Mouse (Mus musculus) spleen, adult 18-20 months (tissue): ENCODE data around the gene Trim32.

Source experiments
- DNase-seq, 2 experiments: peaks; one replicate each; pipeline ENCODE4 v3.0.0; 2022; ENCODE audit warnings: mixed read lengths in 2 of 2

The Trim32 gene

DNA sequence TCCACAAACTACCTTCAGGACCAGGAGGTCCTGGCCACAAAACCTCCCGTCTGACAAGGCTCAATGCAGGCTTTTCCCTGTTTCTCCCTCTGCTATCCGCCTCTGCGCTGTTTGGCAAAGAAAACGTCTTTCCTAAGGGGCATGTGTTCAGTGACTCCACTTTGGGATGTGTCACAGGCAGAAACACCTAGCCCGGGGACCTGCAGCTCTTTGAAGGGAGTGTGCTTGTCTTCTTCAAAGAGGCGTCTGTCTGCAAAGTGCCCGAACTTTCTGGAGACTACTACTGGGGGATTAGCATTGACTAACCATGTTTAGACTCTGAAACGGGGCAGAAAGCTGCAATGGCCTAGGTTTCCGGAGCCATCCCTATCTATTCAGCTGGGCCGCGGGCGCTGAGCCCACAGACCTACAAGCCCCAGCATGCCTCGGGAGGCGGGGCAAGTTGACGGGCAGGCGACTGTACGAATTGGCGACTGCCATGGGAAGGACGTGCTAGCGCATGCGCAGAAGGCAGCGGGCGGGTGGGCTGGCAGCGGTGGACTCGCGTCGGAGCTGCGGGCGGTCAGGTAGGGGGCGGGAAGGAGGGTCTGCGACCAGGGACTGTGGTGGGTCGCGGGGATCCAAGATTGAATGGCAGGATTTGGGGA is at the start of gene Trim32:
TSS of gene Trim32 (plus strand) at position 483 of the 647 bp plus-strand sequence.
- peak; percentile 91 to 98 for DNase-seq

DNA sequence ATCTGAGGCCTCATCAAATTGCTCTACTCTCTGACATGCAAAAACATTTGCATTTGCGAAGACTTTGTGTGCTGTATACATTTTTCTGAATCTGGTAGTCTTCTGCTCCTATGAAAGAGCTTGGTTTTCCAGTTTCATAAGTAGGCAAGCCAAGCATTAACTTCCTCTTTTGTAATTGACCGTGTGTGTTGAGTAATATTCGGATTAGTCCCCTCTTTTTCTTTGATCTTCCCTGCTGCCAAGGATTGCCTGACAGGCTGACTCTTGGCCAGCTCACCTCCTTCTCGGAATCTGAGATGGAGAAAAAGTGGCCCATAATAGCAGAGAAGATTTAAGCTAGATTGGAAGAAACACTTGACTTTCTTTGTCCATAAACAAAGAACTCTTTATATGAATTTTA is 39.3 kb upstream of the Trim32 start:
- no peak for DNase-seq

DNA sequence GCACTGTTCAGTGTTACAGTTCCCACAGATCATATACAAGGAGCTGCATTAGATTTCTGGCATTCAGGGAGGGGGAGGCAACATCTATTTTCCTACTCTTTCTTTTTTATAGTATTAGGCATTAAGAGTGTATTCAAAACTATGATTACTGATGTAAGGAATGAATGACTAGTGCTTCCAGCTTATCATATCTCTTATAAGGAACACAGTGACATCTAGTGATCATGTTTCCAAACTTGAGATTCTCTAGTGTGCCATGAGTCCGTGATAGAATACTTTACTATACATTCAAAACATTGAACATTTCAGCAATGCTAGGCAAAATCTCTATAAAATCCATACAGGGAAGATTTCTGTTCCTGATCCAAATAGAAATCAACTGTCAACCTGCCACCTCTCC is 24.5 kb upstream of the Trim32 start:
- DNase-seq: no peak

DNA sequence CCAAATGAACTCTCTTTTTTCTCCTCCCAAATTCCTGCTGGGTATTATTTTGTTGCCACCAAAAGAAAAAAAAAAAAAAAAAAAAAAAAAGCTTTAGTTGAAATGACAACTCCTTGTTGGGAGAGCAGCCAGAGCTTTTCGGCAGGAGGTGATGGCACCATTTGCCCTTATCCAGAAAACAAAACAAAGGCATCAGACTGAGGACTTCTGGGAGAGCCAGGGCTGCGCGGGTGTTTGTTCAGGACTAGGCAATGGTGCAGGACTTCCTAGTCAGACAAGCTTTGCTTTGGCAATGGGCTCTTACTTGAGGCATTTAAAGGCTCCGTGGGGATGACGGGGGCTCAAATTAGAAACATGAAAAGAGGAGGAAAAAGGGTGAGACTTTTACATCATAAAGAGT is 17.8 kb upstream of the Trim32 start:
- no peak for DNase-seq

DNA sequence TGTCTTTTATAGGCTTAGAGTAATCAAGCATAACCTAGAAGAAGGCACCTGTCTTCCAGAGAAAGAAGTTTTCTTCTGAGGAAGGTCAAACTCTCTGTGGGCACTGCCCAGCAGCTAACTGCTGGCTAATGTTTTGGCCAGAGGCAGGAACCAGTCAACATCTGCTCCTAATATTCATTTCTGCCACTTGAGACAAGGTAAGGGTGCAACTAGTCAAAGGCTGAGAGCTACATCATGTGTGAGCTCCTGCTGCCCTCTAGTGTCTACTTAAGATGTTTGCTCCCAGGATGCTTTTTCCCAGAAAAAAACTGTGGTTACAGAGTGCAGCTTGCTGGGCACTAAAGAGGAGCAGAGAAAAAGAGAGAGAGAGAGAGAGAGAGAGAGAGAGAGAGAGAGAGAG is 15.0 kb upstream of the Trim32 start:
- no peak for DNase-seq

- no peak for DNase-seq
Measured at GRCm38 (mm10) chr4:65594601-65595369, 10.0 kb upstream of the Trim32 start.

GRCm38 (mm10) chr4:65605151-65605702 is 441 bp downstream of the Trim32 start:
- DNase-seq: no peak

DNA sequence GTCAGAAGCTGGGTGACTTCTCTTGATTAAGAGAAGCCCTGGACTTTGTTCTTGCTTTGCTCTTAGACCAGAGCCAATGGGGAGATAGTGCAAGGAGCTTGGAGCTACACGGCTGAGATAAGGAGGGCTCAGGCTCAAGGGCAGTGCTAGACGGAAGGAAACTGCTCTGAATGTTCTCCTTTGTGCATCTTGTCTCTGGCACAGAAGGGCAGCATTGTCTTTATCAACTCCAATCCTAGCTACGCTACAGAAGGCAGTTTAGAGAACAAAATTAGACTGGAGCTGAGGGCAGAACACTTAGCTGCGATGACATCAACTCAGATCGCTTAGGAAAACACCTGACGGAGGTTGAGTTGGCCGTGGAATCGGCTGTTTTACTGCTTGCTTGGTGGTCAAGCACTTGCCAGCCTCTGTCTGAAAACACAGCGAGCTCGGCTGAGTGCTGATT is 2.4 kb downstream of the Trim32 start:
- no peak for DNase-seq

DNA sequence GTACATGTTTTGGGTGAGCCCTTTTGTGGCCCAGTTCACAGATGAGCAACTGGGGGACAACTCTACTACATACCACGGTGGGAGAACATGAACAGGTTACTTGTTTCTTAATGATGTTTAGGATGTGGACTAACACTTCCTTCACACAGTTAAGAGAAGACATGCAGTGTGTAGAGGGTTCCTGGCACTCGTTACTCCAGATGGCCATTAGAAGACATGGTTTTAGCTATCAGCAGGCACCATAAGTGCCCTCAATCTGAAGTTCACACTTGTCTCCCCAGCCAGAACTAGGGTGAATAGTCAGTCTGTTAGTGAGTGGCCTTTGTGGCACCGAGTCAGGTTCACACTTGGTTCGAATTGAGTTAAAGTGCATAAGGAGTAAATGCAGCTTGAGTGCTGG is 3.3 kb downstream of the Trim32 start:
- DNase-seq: no peak

DNA sequence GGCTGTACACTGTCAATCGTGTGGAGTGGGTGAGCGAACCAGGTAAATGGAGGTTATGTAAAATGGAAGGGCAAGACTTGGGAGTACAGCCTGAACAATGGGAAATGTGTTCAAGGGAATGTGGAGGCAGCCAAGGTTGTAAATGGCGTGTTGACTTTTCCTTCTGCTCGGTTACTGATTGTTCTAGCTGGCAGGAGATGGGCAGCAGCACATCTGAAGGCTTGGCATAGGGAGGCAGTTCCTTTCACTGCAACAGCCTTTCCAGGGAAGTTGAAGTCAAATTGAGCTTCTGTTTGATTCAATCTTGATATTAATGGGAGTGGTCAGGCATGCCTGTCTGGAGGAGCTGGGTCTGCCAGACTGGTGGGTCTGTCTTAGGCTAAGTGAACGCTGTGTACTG is 5.5 kb downstream of the Trim32 start:
- no peak for DNase-seq

- DNase-seq: no peak
Measured at GRCm38 (mm10) chr4:65610896-65611295, 6.1 kb downstream of the Trim32 start.

DNA sequence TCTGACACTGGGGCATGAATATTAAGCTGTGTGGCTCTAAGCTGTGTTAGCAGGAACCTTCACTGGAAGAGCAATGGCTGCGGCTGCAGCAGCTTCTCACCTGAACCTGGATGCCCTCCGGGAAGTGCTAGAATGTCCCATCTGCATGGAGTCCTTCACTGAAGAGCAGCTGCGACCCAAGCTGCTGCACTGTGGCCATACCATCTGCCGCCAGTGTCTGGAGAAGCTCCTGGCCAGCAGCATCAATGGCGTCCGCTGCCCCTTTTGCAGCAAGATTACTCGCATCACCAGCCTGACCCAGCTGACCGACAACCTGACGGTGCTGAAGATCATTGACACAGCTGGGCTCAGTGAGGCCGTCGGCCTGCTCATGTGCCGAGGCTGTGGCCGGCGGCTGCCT is 8.3 kb downstream of the Trim32 start:
- no peak for DNase-seq

GRCm38 (mm10) chr4:65620125-65620524 is 15.3 kb downstream of the Trim32 start:
- no peak for DNase-seq

DNA sequence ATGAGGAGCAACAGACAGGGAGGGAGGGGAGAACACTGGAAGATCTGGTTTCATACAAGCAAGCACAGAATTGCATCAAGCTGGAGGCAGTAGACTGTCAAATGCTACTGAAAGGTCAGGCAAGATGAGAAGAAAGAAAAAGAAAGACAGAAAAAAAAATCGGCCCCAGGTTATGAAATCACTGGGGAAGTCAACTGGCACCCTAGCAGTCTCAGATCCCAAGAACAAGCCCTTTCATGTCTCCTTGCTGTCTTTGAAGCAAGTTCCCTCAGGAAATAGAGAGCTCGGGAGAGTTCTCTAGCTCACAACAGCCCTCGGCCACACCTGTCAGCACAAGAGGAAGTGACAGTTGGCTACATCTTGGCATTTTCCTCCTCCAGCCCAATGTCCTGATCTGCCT is 33.4 kb downstream of the Trim32 start:
- no peak for DNase-seq

GRCm38 (mm10) chr4:65642611-65643010 is 37.8 kb downstream of the Trim32 start:
- DNase-seq: no peak

DNA sequence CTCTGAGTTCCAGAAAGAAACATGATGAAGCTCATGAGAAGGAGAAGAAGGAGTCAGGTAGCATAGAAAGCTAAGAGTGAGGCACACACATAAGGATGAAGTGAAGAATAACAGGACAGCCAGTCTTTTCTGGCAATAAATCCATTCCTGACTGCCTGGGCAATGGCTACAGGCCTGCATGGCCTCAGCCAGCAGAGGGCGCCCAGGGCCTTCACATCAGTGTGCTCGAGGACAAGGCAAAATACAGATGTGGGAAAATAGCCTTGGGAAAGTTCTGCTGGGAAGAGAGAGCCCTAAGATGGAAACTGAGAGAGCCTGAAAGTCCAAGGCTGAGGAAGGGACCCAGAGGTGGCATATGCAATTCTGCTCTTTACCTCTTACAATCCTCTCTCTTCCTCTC is 49.9 kb downstream of the Trim32 start:
- peak in 1 of 2 experiments; percentile 21 for DNase-seq

DNA sequence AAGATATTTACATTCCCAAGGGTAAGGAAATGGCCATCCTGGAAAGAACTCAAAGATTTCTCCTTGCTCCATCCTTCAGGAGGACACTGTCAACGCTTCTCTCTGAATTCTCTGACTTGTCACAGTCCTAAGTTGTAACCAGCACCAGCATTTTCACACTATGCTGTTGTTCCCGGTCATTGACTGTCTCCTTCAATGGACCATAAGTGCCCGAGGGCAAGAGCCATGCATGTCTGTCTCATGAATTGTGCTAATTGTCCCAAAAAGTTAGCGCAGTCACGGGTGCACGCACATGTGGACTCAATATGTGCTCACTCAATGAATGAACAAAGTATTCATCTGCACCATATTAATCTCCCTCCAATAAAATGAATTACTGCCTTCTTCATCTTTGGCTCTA is 58.4 kb downstream of the Trim32 start:
- no peak for DNase-seq
